Mouse (Mus musculus) liver, embryonic 15.5 days (tissue): ENCODE measurements around the gene Wdr4. TPM values are rescaled to one million over a fixed set of nuclear protein-coding genes. Genes with fewer than 3 reads are reported as not detected.
"Not testable (repeated sequence)": the region's sequence is repeated elsewhere in the genome, so short reads cannot be mapped to it uniquely, and the experiment has no call there.

Source experiments
- ATAC-seq: fragments of 200-750 bp; cut with Nextera tagmentation; 2 replicates; pipeline ENCODE4 v1.8.0; 2017; ENCODE audit warnings: moderate number of reproducible peaks, mild to moderate bottlenecking, moderate library complexity; ENCODE audit not compliant: insufficient read depth
- H3K27ac ChIP-seq: fragments of 300-500 bp; sonication (generic); replicated peaks from 2 replicates; pipeline ENCODE4 v1.5.1; 2015; ENCODE audit warnings: mild to moderate bottlenecking, inconsistent platforms
- H3K27me3 ChIP-seq: fragments of 300-500 bp; sonication (generic); 2 replicates; pipeline ENCODE4 v1.6.1; 2015; ENCODE audit warnings: mild to moderate bottlenecking, inconsistent platforms
- H3K36me3 ChIP-seq: fragments of 300-500 bp; sonication (generic); replicated peaks from 2 replicates; pipeline ENCODE4 v1.6.1; 2015; ENCODE audit warnings: moderate library complexity, mild to moderate bottlenecking, inconsistent platforms
- H3K4me1 ChIP-seq: fragments of 300-500 bp; sonication (generic); replicated peaks from 2 replicates; pipeline ENCODE4 v1.6.1; 2015; ENCODE audit warnings: inconsistent platforms
- H3K4me2 ChIP-seq: fragments of 300-500 bp; sonication (generic); 2 replicates; pipeline ENCODE4 v1.6.1; 2015; ENCODE audit warnings: moderate library complexity, mild to moderate bottlenecking, inconsistent platforms
- H3K4me3 ChIP-seq: fragments of 300-500 bp; sonication (generic); replicated peaks from 2 replicates; pipeline ENCODE4 v1.5.1; 2015; ENCODE audit warnings: mild to moderate bottlenecking, inconsistent platforms
- H3K9ac ChIP-seq: fragments of 300-500 bp; sonication (generic); 2 replicates; pipeline ENCODE4 v1.6.1; 2015; ENCODE audit warnings: moderate library complexity, mild to moderate bottlenecking, inconsistent platforms
- H3K9me3 ChIP-seq: fragments of 300-500 bp; sonication (generic); replicated peaks from 2 replicates; pipeline ENCODE4 v1.6.1; 2016; ENCODE audit warnings: inconsistent platforms
- WGBS: fragments of 180-500 bp; shearing (Covaris S2); methylation state at CpG from one replicate; pipeline ENCODE4 v1.1.7; 2015; ENCODE audit warnings: mixed read lengths; ENCODE audit not compliant: insufficient replicate concordance; 5-methylcytosine and 5-hydroxymethylcytosine counted together
- polyA plus RNA-seq: library from polyadenylated mRNA; unstranded; fragments of >200 nt; fragmentation: Nextera tagmentation; extraction: Ambion mirVana; gene quantifications from 2 replicates; pipeline ENCODE4 v1.2.1, GENCODE M21; 2015

The Wdr4 gene
- polyA plus RNA-seq, 1 experiment from 2014 or later, result 21.4 TPM

GRCm38 (mm10) chr17:31556253-31556652 is 36.5 kb upstream of the Wdr4 start:
- no peak for ATAC-seq
- WGBS, result 51% methylated on average over 4 of the region's 4 CpGs

DNA sequence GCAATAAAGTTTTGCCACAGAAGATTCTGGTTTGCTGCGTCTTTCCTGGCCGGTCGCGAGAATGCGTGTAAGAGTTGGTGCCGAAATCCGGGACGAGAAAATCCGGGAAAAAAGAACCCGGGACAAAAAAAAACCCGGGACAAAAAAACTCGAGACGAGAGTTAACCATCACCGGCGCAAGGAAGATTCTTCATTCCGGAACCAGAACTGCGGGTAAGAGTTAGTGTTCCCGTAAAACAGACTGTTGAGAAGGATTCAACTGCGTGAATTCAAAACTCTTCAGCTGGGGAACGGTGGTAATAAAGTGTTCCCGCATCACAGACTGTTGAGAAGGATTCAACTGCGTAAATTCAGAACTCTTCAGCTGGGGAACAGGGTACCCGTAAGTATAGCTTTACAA is 32.8 kb upstream of the Wdr4 start:
- WGBS, result 84% methylated on average over 23 of the region's 23 CpGs
- not testable (repeated sequence) for ATAC-seq, H3K4me3 ChIP-seq, H3K27me3 ChIP-seq, H3K9ac ChIP-seq, H3K27ac ChIP-seq, H3K36me3 ChIP-seq, H3K4me2 ChIP-seq, H3K4me1 ChIP-seq, H3K9me3 ChIP-seq

More at GRCm38 (mm10) chr17:31556253-31556652, 36.5 kb upstream of the Wdr4 start:
- Histone ChIP-seq H3K36me3 (no peaks in the 10 kb centered on the region), H3K27ac (no peak overlapping the region), H3K4me1 (0 out of 2 replicates have a peak, but pooled peaks cover 5% of the 10 kb centered on the region), H3K4me2 (no peak overlapping the region), H3K4me3 (no peak overlapping the region), H3K9me3 (no peaks in the 10 kb centered on the region), H3K27me3 (no peaks in the 10 kb centered on the region), H3K9ac (no peak overlapping the region)

DNA sequence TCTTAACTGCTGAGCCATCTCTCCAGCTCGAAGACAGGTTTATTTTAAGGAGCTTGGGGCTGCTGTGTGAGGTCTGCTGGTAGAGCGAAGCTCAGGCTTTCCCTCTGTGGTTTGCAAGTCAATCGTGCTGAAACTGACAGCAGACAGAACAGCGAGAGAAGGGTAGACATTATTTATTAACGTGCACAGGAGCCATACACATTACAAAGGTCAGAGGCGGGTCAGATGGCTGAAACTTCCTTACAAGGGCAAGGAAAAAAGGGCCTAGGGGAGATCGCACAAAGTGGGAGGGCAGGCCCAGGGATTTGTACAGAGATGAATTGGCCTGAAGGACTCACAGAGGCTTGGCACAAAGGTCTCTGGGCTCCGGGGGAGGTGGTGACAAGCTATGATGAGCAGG is 29.6 kb upstream of the Wdr4 start:
- Histone ChIP-seq H3K4me2 (no peak overlapping the region), H3K9me3 (no peaks in the 10 kb centered on the region), H3K9ac (no peak overlapping the region), H3K4me1 (no peaks in the 10 kb centered on the region), H3K27ac (no peak overlapping the region), H3K36me3 (no peaks in the 10 kb centered on the region), H3K4me3 (no peak overlapping the region), H3K27me3 (no peaks in the 10 kb centered on the region)
- WGBS, result 50% methylated on average over 8 of the region's 8 CpGs
- no peak for ATAC-seq

GRCm38 (mm10) chr17:31547974-31548373 is 28.2 kb upstream of the Wdr4 start:
- no peak overlapping the region for H3K27ac ChIP-seq
- no peaks in the 10 kb centered on the region for H3K9me3 ChIP-seq
- no peaks in the 10 kb centered on the region for H3K36me3 ChIP-seq
- H3K4me2 ChIP-seq, result no peak overlapping the region
- no peaks in the 10 kb centered on the region for H3K4me1 ChIP-seq
- no peak for ATAC-seq
- H3K27me3 ChIP-seq, result no peaks in the 10 kb centered on the region
- no peak overlapping the region for H3K4me3 ChIP-seq
- H3K9ac ChIP-seq, result no peak overlapping the region
- WGBS, result 64% methylated on average over 3 of the region's 3 CpGs

DNA sequence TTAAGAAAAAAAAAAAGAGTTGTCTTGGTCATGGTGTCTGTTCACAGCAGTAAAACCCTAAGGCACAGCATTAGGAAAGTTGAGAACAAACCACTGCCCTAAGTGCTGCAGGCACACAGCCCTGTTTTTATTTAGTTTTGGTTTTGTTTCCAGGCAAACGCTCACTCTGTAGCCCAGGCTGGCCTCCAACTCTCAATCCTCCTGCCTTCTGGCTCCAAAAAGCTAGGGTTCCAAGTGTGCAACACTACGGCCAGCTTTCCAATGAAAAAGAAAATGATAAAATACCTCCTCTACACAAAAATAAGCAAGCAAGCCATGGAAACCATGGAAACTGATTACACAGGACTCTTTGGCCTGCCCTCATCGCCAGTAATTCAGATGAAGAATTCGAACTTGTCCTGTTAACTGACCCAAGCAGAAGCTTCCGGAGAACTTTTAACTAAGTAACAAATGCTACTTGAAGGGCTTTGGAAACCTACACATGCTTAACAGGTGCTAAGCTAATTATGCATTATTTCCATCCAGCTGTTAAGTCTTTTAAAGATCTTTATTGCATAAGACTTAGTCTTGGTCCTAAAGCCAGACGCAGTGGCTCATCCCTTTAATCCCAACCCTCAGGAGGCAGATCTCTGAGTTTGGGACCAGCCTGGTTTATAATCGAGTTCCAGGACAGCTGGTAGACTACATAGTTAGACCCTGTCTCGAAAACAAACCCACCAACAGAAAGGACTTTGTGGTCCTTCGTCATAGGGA is 26.8 kb upstream of the Wdr4 start:
- H3K27me3 ChIP-seq, result no peaks in the 10 kb centered on the region
- H3K9me3 ChIP-seq, result no peaks in the 10 kb centered on the region
- H3K9ac ChIP-seq, result no peak overlapping the region
- H3K4me2 ChIP-seq, result no peak overlapping the region
- no peak for ATAC-seq
- H3K36me3 ChIP-seq, result no peaks in the 10 kb centered on the region
- H3K27ac ChIP-seq, result no peak overlapping the region
- H3K4me3 ChIP-seq, result no peak overlapping the region
- WGBS, result 71% methylated on average over 9 of the region's 9 CpGs
- no peaks in the 10 kb centered on the region for H3K4me1 ChIP-seq

DNA sequence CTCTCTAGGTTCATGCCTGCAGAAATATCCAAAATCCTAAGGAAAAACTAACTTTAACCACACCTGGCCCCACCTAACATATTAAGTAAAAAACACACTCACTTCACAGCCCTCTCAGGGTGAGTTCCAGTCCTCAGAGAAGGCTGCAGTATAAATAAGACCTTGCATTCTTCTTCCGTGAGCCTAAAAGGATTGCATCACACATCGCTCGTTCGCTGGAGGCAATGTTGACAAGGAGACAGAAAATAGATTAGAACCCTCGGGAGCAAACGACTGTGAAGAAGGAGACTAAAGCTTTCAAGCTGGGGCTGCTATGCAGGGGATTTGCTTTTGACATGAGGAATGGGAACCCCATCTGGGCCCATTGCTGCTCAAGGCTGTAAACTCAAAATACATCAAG is 23.8 kb upstream of the Wdr4 start:
- Histone ChIP-seq H3K9me3 (no peaks in the 10 kb centered on the region), H3K4me1 (no peaks in the 10 kb centered on the region), H3K27me3 (no peaks in the 10 kb centered on the region)

GRCm38 (mm10) chr17:31541460-31541831 is 21.7 kb upstream of the Wdr4 start:
- H3K27ac ChIP-seq, result no peak overlapping the region
- ATAC-seq, result no peak

More for the DNA sequence above, 23.8 kb upstream of the Wdr4 start:
- ATAC-seq, result no peak
- Histone ChIP-seq H3K27ac (no peak overlapping the region), H3K4me2 (no peak overlapping the region), H3K36me3 (no peaks in the 10 kb centered on the region), H3K4me3 (no peak overlapping the region), H3K9ac (no peak overlapping the region)
- 36% methylated on average over 6 of the region's 6 CpGs for WGBS

GRCm38 (mm10) chr17:31540809-31541459 is 21.2 kb upstream of the Wdr4 start:
- H3K9ac ChIP-seq, result no peak overlapping the region
- H3K36me3 ChIP-seq, result no peaks in the 10 kb centered on the region
- 0 out of 2 replicates have a peak, but pooled peaks cover 1% of the 10 kb centered on the region for H3K4me1 ChIP-seq
- H3K4me2 ChIP-seq, result no peak overlapping the region
- no peak for ATAC-seq
- 58% methylated on average over 4 of the region's 4 CpGs for WGBS
- H3K4me3 ChIP-seq, result no peak overlapping the region
- H3K27ac ChIP-seq, result no peak overlapping the region
- no peaks in the 10 kb centered on the region for H3K9me3 ChIP-seq
- no peaks in the 10 kb centered on the region for H3K27me3 ChIP-seq

More at GRCm38 (mm10) chr17:31541460-31541831, 21.7 kb upstream of the Wdr4 start:
- WGBS, result 60% methylated on average over 6 of the region's 6 CpGs
- no peak overlapping the region for H3K4me3 ChIP-seq
- no peaks in the 10 kb centered on the region for H3K27me3 ChIP-seq
- H3K36me3 ChIP-seq, result no peaks in the 10 kb centered on the region
- H3K9me3 ChIP-seq, result no peaks in the 10 kb centered on the region
- H3K4me1 ChIP-seq, result no peaks in the 10 kb centered on the region
- no peak overlapping the region for H3K9ac ChIP-seq
- H3K4me2 ChIP-seq, result no peak overlapping the region

- 49% methylated on average over 3 of the region's 3 CpGs for WGBS
- Histone ChIP-seq H3K9me3 (no peaks in the 10 kb centered on the region), H3K9ac (no peak overlapping the region), H3K27ac (no peak overlapping the region), H3K36me3 (no peaks in the 10 kb centered on the region), H3K4me3 (no peak overlapping the region), H3K4me1 (0 out of 2 replicates have a peak, but pooled peaks cover 7% of the 10 kb centered on the region), H3K27me3 (no peaks in the 10 kb centered on the region), H3K4me2 (no peak overlapping the region)
- no peak for ATAC-seq
Measured at GRCm38 (mm10) chr17:31540101-31540500, 20.3 kb upstream of the Wdr4 start.

- 23% methylated on average over 8 of the region's 8 CpGs for WGBS
- Histone ChIP-seq H3K27ac (no peak overlapping the region), H3K27me3 (no peaks in the 10 kb centered on the region), H3K4me1 (0 out of 2 replicates have a peak, but pooled peaks cover 7% of the 10 kb centered on the region), H3K9ac (no peak overlapping the region), H3K9me3 (no peaks in the 10 kb centered on the region), H3K4me2 (no peak overlapping the region), H3K4me3 (no peak overlapping the region), H3K36me3 (peaks cover 12% of the 10 kb centered on the region)
- ATAC-seq, result no peak
Measured at GRCm38 (mm10) chr17:31535871-31536629, 16.3 kb upstream of the Wdr4 start.

DNA sequence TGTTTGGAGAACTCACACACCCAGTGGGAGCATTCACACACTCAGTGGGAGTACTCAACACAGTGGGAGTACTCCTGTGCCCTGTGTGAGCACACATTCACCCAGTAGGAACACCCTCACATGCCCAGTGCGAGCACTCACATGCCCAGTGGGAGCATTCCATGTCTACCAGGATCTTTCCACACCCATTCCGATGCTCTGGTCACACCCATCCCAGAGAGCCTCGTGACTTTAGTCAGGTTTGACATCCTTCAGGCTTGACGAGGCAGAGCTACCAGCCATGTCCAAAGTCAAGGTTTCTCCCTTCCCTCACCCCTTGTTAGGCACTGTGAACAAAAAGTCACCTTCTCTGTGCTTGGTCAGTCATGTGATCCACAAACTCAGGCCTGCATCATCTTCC is 15.6 kb upstream of the Wdr4 start:
- Histone ChIP-seq H3K27me3 (no peaks in the 10 kb centered on the region), H3K4me1 (0 out of 2 replicates have a peak, but pooled peaks cover 7% of the 10 kb centered on the region), H3K9ac (no peak overlapping the region), H3K9me3 (no peaks in the 10 kb centered on the region), H3K4me2 (no peak overlapping the region), H3K36me3 (peaks cover 19% of the 10 kb centered on the region), H3K4me3 (no peak overlapping the region), H3K27ac (no peak overlapping the region)
- 58% methylated on average over 4 of the region's 4 CpGs for WGBS
- no peak for ATAC-seq
